Mouse (Mus musculus): ENCODE measurements around the gene Ap1g2. TPM values are rescaled to one million over a fixed set of nuclear protein-coding genes. Genes with fewer than 3 reads are reported as not detected.

The Ap1g2 gene
- polyA plus RNA-seq, 1 experiment, result 6.5 TPM

- H3K4me3 ChIP-seq, result no peak overlapping the region
- TF ChIP-seq MAX (IDR thresholded peaks at IDR 0.05; ENCODE audit: low read depth), result no peak
- TF ChIP-seq POLR2A (IDR thresholded peaks at IDR 0.05; ENCODE audit: insufficient read length, low read depth), result no peak
- no peak for TF ChIP-seq MYOD1 (IDR thresholded peaks at IDR 0.05; ENCODE audit: control insufficient read depth in 1 of 3, insufficient read length in 2 of 3, low read depth in 2 of 3)
- no peak for TF ChIP-seq REST (IDR thresholded peaks at IDR 0.05; ENCODE audit: insufficient read depth, insufficient read length)
- H3ac ChIP-seq (ENCODE audit: control insufficient read depth, insufficient read length), result no peak overlapping the region
- no peak overlapping the region for H3K4me2 ChIP-seq (ENCODE audit: low read depth)
- no peaks in the 10 kb centered on the region for H3K79me2 ChIP-seq (ENCODE audit: control insufficient read depth, insufficient read depth)
- H3K36me3 ChIP-seq (ENCODE audit: control insufficient read depth, insufficient read depth), result peaks cover 3% of the 10 kb centered on the region
- no peaks in the 10 kb centered on the region for H3K27me3 ChIP-seq (ENCODE audit: control insufficient read depth, insufficient read depth, insufficient read length)
Observed at GRCm38 (mm10) chr14:55097646-55098045, 8.7 kb downstream of the Ap1g2 start.

- H3K27me3 ChIP-seq (ENCODE audit: control insufficient read depth, insufficient read depth, insufficient read length), result no peaks in the 10 kb centered on the region
- no peak overlapping the region for H3K4me2 ChIP-seq (ENCODE audit: low read depth)
- peaks cover 3% of the 10 kb centered on the region for H3K36me3 ChIP-seq (ENCODE audit: control insufficient read depth, insufficient read depth)
- H3ac ChIP-seq (ENCODE audit: control insufficient read depth, insufficient read length), result no peak overlapping the region
- H3K4me3 ChIP-seq, result no peak overlapping the region
- no peaks in the 10 kb centered on the region for H3K79me2 ChIP-seq (ENCODE audit: control insufficient read depth, insufficient read depth)
- TF ChIP-seq TCF3 (IDR thresholded peaks at IDR 0.05; ENCODE audit: insufficient read length, low read depth) (no peak), CEBPB (IDR thresholded peaks at IDR 0.05; ENCODE audit: insufficient read depth, poor library complexity, severe bottlenecking) (no peak), USF1 (IDR thresholded peaks at IDR 0.05; ENCODE audit: low read depth) (no peak), TCF12 (IDR thresholded peaks at IDR 0.05; ENCODE audit: insufficient read depth, poor library complexity, severe bottlenecking) (no peak), MYOD1 (IDR thresholded peaks at IDR 0.05; ENCODE audit: control insufficient read depth in 1 of 3, insufficient read length in 2 of 3, low read depth in 2 of 3) (no peak), POLR2AphosphoS2 (IDR thresholded peaks at IDR 0.05; ENCODE audit: insufficient read length, low read depth) (no peak), MYOG (IDR thresholded peaks at IDR 0.05; ENCODE audit: control insufficient read depth in 1 of 3, insufficient read depth in 1 of 3, insufficient read length in 2 of 3, low read depth in 2 of 3) (no peak), POLR2A (IDR thresholded peaks at IDR 0.05; ENCODE audit: insufficient read length, low read depth) (no peak), REST (IDR thresholded peaks at IDR 0.05; ENCODE audit: insufficient read depth, insufficient read length) (no peak), E2F4 (IDR thresholded peaks at IDR 0.05; ENCODE audit: insufficient read depth) (no peak), SRF (IDR thresholded peaks at IDR 0.05; ENCODE audit: control insufficient read depth, insufficient read length, low read depth) (no peak), MAX (IDR thresholded peaks at IDR 0.05; ENCODE audit: low read depth) (no peak)
Observed at GRCm38 (mm10) chr14:55096573-55097087, 9.8 kb downstream of the Ap1g2 start.

DNA sequence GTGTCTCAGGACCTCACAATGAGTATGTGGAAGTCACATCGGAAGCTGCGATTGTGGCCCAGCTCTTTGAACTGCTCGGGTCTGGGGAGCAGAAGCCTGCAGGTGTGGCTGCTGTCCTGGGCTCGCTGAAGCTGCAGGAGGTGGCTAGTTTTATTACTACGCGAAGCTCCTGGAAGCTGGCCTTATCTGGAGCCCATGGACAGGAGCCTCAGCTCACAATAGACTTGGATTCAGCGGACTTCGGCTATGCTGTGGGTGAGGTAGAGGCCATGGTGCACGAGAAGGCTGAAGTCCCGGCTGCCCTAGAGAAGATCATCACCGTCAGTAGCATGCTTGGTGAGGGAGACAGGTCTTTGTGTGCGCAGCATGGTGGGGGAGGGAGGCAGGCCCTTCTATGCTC, 10.7 kb downstream of the Ap1g2 start:
- peak overlapping the region; percentile 99 for H3K4me2 ChIP-seq (ENCODE audit: low read depth)
- TF ChIP-seq REST (IDR thresholded peaks at IDR 0.05; ENCODE audit: insufficient read depth, insufficient read length), result no peak
- TF ChIP-seq MYOD1 (IDR thresholded peaks at IDR 0.05; ENCODE audit: control insufficient read depth in 1 of 3, insufficient read length in 2 of 3, low read depth in 2 of 3), result no peak
- no peak for TF ChIP-seq CEBPB (IDR thresholded peaks at IDR 0.05; ENCODE audit: insufficient read depth, poor library complexity, severe bottlenecking)
- no peak for TF ChIP-seq MAX (IDR thresholded peaks at IDR 0.05; ENCODE audit: low read depth)
- TF ChIP-seq TCF12 (IDR thresholded peaks at IDR 0.05; ENCODE audit: insufficient read depth, poor library complexity, severe bottlenecking), result no peak
- TF ChIP-seq POLR2A (IDR thresholded peaks at IDR 0.05; ENCODE audit: insufficient read length, low read depth), result no peak
- TF ChIP-seq MYOG (IDR thresholded peaks at IDR 0.05; ENCODE audit: control insufficient read depth in 1 of 3, insufficient read depth in 1 of 3, insufficient read length in 2 of 3, low read depth in 2 of 3), result no peak
- TF ChIP-seq USF1 (IDR thresholded peaks at IDR 0.05; ENCODE audit: low read depth), result no peak
- TF ChIP-seq POLR2AphosphoS2 (IDR thresholded peaks at IDR 0.05; ENCODE audit: insufficient read length, low read depth), result no peak
- no peak for TF ChIP-seq SRF (IDR thresholded peaks at IDR 0.05; ENCODE audit: control insufficient read depth, insufficient read length, low read depth)
- TF ChIP-seq E2F4 (IDR thresholded peaks at IDR 0.05; ENCODE audit: insufficient read depth), result no peak
- no peak for TF ChIP-seq TCF3 (IDR thresholded peaks at IDR 0.05; ENCODE audit: insufficient read length, low read depth)
- no peaks in the 10 kb centered on the region for H3K27me3 ChIP-seq (ENCODE audit: control insufficient read depth, insufficient read depth, insufficient read length)
- peaks cover 3% of the 10 kb centered on the region for H3K36me3 ChIP-seq (ENCODE audit: control insufficient read depth, insufficient read depth)
- H3K79me2 ChIP-seq (ENCODE audit: control insufficient read depth, insufficient read depth), result no peaks in the 10 kb centered on the region
- peak overlapping the region; percentile 9 for H3ac ChIP-seq (ENCODE audit: control insufficient read depth, insufficient read length)
- H3K4me3 ChIP-seq, result peak overlapping the region; percentile 54

GRCm38 (mm10) chr14:55095263-55095662, 11.1 kb downstream of the Ap1g2 start:
- TF ChIP-seq TCF3 (IDR thresholded peaks at IDR 0.05; ENCODE audit: insufficient read length, low read depth) (no peak), SRF (IDR thresholded peaks at IDR 0.05; ENCODE audit: control insufficient read depth, insufficient read length, low read depth) (no peak), MYOD1 (IDR thresholded peaks at IDR 0.05; ENCODE audit: control insufficient read depth in 1 of 3, insufficient read length in 2 of 3, low read depth in 2 of 3) (no peak), POLR2AphosphoS2 (IDR thresholded peaks at IDR 0.05; ENCODE audit: insufficient read length, low read depth) (no peak), POLR2A (IDR thresholded peaks at IDR 0.05; ENCODE audit: insufficient read length, low read depth) (no peak), USF1 (IDR thresholded peaks at IDR 0.05; ENCODE audit: low read depth) (no peak), CEBPB (IDR thresholded peaks at IDR 0.05; ENCODE audit: insufficient read depth, poor library complexity, severe bottlenecking) (no peak), MYOG (IDR thresholded peaks at IDR 0.05; ENCODE audit: control insufficient read depth in 1 of 3, insufficient read depth in 1 of 3, insufficient read length in 2 of 3, low read depth in 2 of 3) (no peak), TCF12 (IDR thresholded peaks at IDR 0.05; ENCODE audit: insufficient read depth, poor library complexity, severe bottlenecking) (no peak), MAX (IDR thresholded peaks at IDR 0.05; ENCODE audit: low read depth) (no peak), REST (IDR thresholded peaks at IDR 0.05; ENCODE audit: insufficient read depth, insufficient read length) (no peak), E2F4 (IDR thresholded peaks at IDR 0.05; ENCODE audit: insufficient read depth) (no peak)
- peak overlapping the region; percentile 9 for H3ac ChIP-seq (ENCODE audit: control insufficient read depth, insufficient read length)
- peak overlapping the region; percentile 99 for H3K4me2 ChIP-seq (ENCODE audit: low read depth)
- H3K79me2 ChIP-seq (ENCODE audit: control insufficient read depth, insufficient read depth), result no peaks in the 10 kb centered on the region
- peaks cover 3% of the 10 kb centered on the region for H3K36me3 ChIP-seq (ENCODE audit: control insufficient read depth, insufficient read depth)
- no peaks in the 10 kb centered on the region for H3K27me3 ChIP-seq (ENCODE audit: control insufficient read depth, insufficient read depth, insufficient read length)
- peak overlapping the region; percentile 54 for H3K4me3 ChIP-seq
